13 mouse cellular contexts compared by ENCODE assay signal in genomic region chr13:41748866-41749265, GRCm38 (mm10).
A peak's percentile ranks its signal among the peaks of the same experiment; 100 is the strongest.
DNase-seq lines count a peak whose midpoint lies in the region; ATAC-seq lines count a peak whose summit lies in the region.
"Had no signal": no experiment of that assay in that cellular context is flagged by ENCODE, and none has a peak within 500 bp of the region (broad histone marks: within the 10 kb centered on the region; RNA-seq: fewer than 3 reads in every experiment).

No protein-coding gene starts in this region.

- no peaks in the 10 kb centered on the region; the same call in 1 of the 2 replicates for H3K9me3 ChIP-seq in heart, embryonic 12.5 days (replicated peaks)
- H3K9me3 ChIP-seq: G1E; liver, embryonic 12.5 days had no signal

- H3K4me2 ChIP-seq in heart, embryonic 12.5 days: peak overlapping the region; percentile 29
- H3K4me2 ChIP-seq: liver, embryonic 12.5 days had no signal

- 42% methylated on average over 9 of the region's 9 CpGs for WGBS in heart, embryonic 12.5 days

- H3K9ac ChIP-seq in heart, embryonic 12.5 days: no peak overlapping the region
- H3K9ac ChIP-seq: liver, embryonic 12.5 days had no signal

- no peak overlapping the region for H3K4me3 ChIP-seq in heart, embryonic 12.5 days
- H3K4me3 ChIP-seq: liver, embryonic 12.5 days had no signal

- H3K36me3 ChIP-seq in heart, embryonic 12.5 days: no peaks in the 10 kb centered on the region
- H3K36me3 ChIP-seq: G1E; liver, embryonic 12.5 days had no signal

- peak; percentile 7 for DNase-seq in urinary bladder, postnatal 14 days (ENCODE audit: low spot score)
- no peak for DNase-seq in urinary bladder, postnatal 25 days (ENCODE audit: low spot score)
- DNase-seq in left cerebral cortex, adult 18-20 months (ENCODE audit: low spot score in 2 of 2): peak; percentile 74 to 83
- DNase-seq in telencephalon, adult 2 months (ENCODE audit: low read depth, low spot score): peak; percentile 98
- DNase-seq in cerebellum, postnatal 14 days: no peak
- DNase-seq in adrenal gland, postnatal 4 days (ENCODE audit: low spot score in 2 of 2): no peak
- DNase-seq in thymus, postnatal 36 days: no peak
- DNase-seq: gastrocnemius, postnatal 10 days; kidney, adult 11 months; midbrain, embryonic 14.5 days had no signal

- H3K27me3 ChIP-seq in heart, embryonic 12.5 days (replicated peaks): no peaks in the 10 kb centered on the region
- H3K27me3 ChIP-seq: liver, embryonic 12.5 days had no signal

- peaks cover 26% of the 10 kb centered on the region for H3K4me1 ChIP-seq in heart, embryonic 12.5 days (replicated peaks)
- H3K4me1 ChIP-seq: liver, embryonic 12.5 days had no signal

- ATAC-seq in heart, embryonic 12.5 days (ENCODE audit: insufficient number of reproducible peaks, low FRiP score): peak; percentile 25; the same call in 1 of the 2 replicates
- ATAC-seq: liver, embryonic 12.5 days had no signal

- H3K27ac ChIP-seq in heart, embryonic 12.5 days (ENCODE audit: poor library complexity, severe bottlenecking): peak overlapping the region; percentile 44; the same call in 1 of the 2 replicates
- H3K27ac ChIP-seq: liver, embryonic 12.5 days had no signal

Comparison
In these comparisons a context has a peak if more than half of its experiments do, and no peak if none do; other contexts are left out.
1. DNase-seq: peak in urinary bladder, postnatal 14 days (single experiment), left cerebral cortex, adult 18-20 months (2 of 2) and telencephalon, adult 2 months (single experiment); none in urinary bladder, postnatal 25 days (single experiment), cerebellum, postnatal 14 days (0 of 2), adrenal gland, postnatal 4 days (0 of 2) and thymus, postnatal 36 days (0 of 2).